ENCODE assay signal across 8 mouse cellular contexts in genomic region chr2:137109321-137110213, GRCm38 (mm10). TPM values are rescaled to one million over a fixed set of nuclear protein-coding genes. Genes with fewer than 3 reads are reported as not detected.
DNase-seq lines count a peak whose midpoint lies in the region; ATAC-seq and TF ChIP-seq lines count a peak whose summit lies in the region.

No protein-coding gene starts in this region.

- H3K27me3 ChIP-seq in liver, embryonic 12.5 days (replicated peaks): peaks cover 39% of the 10 kb centered on the region

- H3K4me1 ChIP-seq in embryonic fibroblast, embryonic 13.5 days (ENCODE audit: control insufficient read depth, insufficient read depth, low read length): peaks cover 3% of the 10 kb centered on the region
- peaks cover 6% of the 10 kb centered on the region; the same call in 1 of the 2 replicates for H3K4me1 ChIP-seq in liver, embryonic 12.5 days

- H3K4me3 ChIP-seq in embryonic fibroblast, embryonic 13.5 days (ENCODE audit: insufficient read depth, low read length): no peak overlapping the region
- no peak overlapping the region for H3K4me3 ChIP-seq in liver, embryonic 12.5 days

- no peaks in the 10 kb centered on the region for H3K9me3 ChIP-seq in liver, embryonic 12.5 days (replicated peaks)

- TF ChIP-seq CTCF in embryonic fibroblast, embryonic 13.5 days (IDR thresholded peaks at IDR 0.05; ENCODE audit: borderline replicate concordance, insufficient read depth, low read length): no peak

- DNase-seq in layer of hippocampus, adult 8-10 months (ENCODE audit: low spot score in 2 of 2): peak; percentile 25 to 40
- no peak for DNase-seq in layer of hippocampus, adult 9-10 months (ENCODE audit: low spot score)
- peak; percentile 50 for DNase-seq in heart, postnatal 4 days
- peak; percentile 59 for DNase-seq in lung, postnatal 36 days
- no peak for DNase-seq in spleen, postnatal 36 days (ENCODE audit: low spot score in 2 of 2)
- no peak for DNase-seq in spleen, adult 12 weeks (ENCODE audit: low spot score)

- ATAC-seq in liver, embryonic 12.5 days: no peak

- no peak overlapping the region for H3K9ac ChIP-seq in liver, embryonic 12.5 days

- H3K27ac ChIP-seq in embryonic fibroblast, embryonic 13.5 days (ENCODE audit: insufficient read depth, low read length): 0 out of 2 replicates have a peak overlapping the region, but pooled peaks have one; percentile 14
- no peak overlapping the region for H3K27ac ChIP-seq in liver, embryonic 12.5 days

- no peak for TF ChIP-seq POLR2A in embryonic fibroblast, embryonic 13.5 days (IDR thresholded peaks at IDR 0.05; ENCODE audit: low read depth, low read length)

- WGBS in liver, embryonic 12.5 days (ENCODE audit: insufficient replicate concordance): 58% methylated on average over 15 of the region's 15 CpGs

- no peak overlapping the region for H3K4me2 ChIP-seq in liver, embryonic 12.5 days

- H3K36me3 ChIP-seq in liver, embryonic 12.5 days: no peaks in the 10 kb centered on the region

RNA-seq across cellular contexts. Expression of gene Jag1, which starts 6.9 kb away (rescaled TPM):
- total RNA-seq in layer of hippocampus, adult 8-10 months (2022): 10 to 100 TPM; 10.0 to 11.6 (median 10.9) TPM
- polyA plus RNA-seq in embryonic fibroblast, embryonic 13.5 days (2011; ENCODE audit: insufficient read length, low read depth, missing spikeins): 48.2 and 67.6 TPM in 2 replicates
- total RNA-seq in heart, postnatal 4 days (2021): 10 to 100 TPM; 18.9 to 21.9 TPM
- 2.7 and 2.8 TPM in 2 replicates for polyA plus RNA-seq in liver, embryonic 12.5 days (2016; fragmentation: Nextera tagmentation; extraction: Ambion mirVana)

Comparison
In these comparisons a context has a peak if more than half of its experiments do, and no peak if none do; other contexts are left out.
1. DNase-seq: peak in layer of hippocampus, adult 8-10 months (2 of 2), heart, postnatal 4 days (single experiment) and lung, postnatal 36 days (single experiment); none in layer of hippocampus, adult 9-10 months (single experiment), spleen, postnatal 36 days (0 of 2) and spleen, adult 12 weeks (single experiment).